Mouse (Mus musculus) testis, adult 2 months (tissue): ENCODE results near the gene Synpo2.

ENCODE experiments used
- CTCF ChIP-seq: fragments of 200-500 bp; IDR thresholded peaks from 2 replicates; pipeline ENCODE4 v1.5.1; 2012; ENCODE audit warnings: low read depth, mild to moderate bottlenecking, inconsistent platforms, low read length, moderate library complexity; ENCODE audit not compliant: control insufficient read depth, insufficient read depth, insufficient replicate concordance
- POLR2A ChIP-seq: fragments of 200-500 bp; IDR thresholded peaks from 2 replicates; pipeline ENCODE4 v1.6.1; 2012; ENCODE audit warnings: low read depth, mild to moderate bottlenecking, inconsistent platforms, low read length, moderate library complexity; ENCODE audit not compliant: control insufficient read depth

- TF ChIP-seq POLR2A (no peak), CTCF (no peak)
Observed at GRCm38 (mm10) chr3:123235921-123236320, at the start of gene Synpo2.
